Mouse (Mus musculus): ENCODE results near the gene Gm5592. TPM values are rescaled to one million over a fixed set of nuclear protein-coding genes. Genes with fewer than 3 reads are reported as not detected.

Gene Gm5592
- 0.18 TPM for polyA plus RNA-seq (2017; shearing (Covaris generic))

GRCm38 (mm10) chr7:41153541-41153940 is at the start of gene Gm5592:
Gene Gm5592, plus strand, starts transcription at chr7:41153841.

Other genes with a start within 250 kb of the Gm5592 start
- 0.26 TPM for gene 4930433I11Rik, start 166.3 kb upstream of the Gm5592 start, polyA plus RNA-seq (2017; shearing (Covaris generic))
- gene Gm4884, start 121.1 kb upstream of the Gm5592 start, polyA plus RNA-seq (2017; shearing (Covaris generic)), result not detected
- gene AI987944, start 239.5 kb downstream of the Gm5592 start, polyA plus RNA-seq (2017; shearing (Covaris generic)), result 20.1 TPM